Mouse (Mus musculus) limb, embryonic 11.5 days (tissue): ENCODE results near the gene Defa22. TPM values are rescaled to one million over a fixed set of nuclear protein-coding genes. Genes with fewer than 3 reads are reported as not detected.
"Not testable (repeated sequence)": the region's sequence is repeated elsewhere in the genome, so short reads cannot be mapped to it uniquely, and the experiment has no call there.

Source experiments
- ATAC-seq: fragments of 200-750 bp; cut with Nextera tagmentation; 2 replicates; pipeline ENCODE4 v1.8.0; 2017; ENCODE audit warnings: low read depth; ENCODE audit not compliant: insufficient number of reproducible peaks, low FRiP score, low TSS enrichment
- DNase-seq: peaks from one replicate; pipeline ENCODE4 v3.0.0-alpha.2; 2015; ENCODE audit warnings: low spot score
- H3K27ac ChIP-seq: fragments of 300-500 bp; sonication (generic); replicated peaks from 2 replicates; pipeline ENCODE4 v1.5.1; 2014; ENCODE audit warnings: low read depth, mild to moderate bottlenecking, low read length
- H3K27me3 ChIP-seq: fragments of 300-500 bp; sonication (generic); 2 replicates; pipeline ENCODE4 v1.6.1; 2014; ENCODE audit warnings: mild to moderate bottlenecking, low read length, mixed read lengths; ENCODE audit not compliant: control insufficient read depth, insufficient read depth
- H3K36me3 ChIP-seq: fragments of 300-500 bp; sonication (generic); 2 replicates; pipeline ENCODE4 v1.6.1; 2014; ENCODE audit warnings: mild to moderate bottlenecking, low read length, moderate library complexity, mixed read lengths; ENCODE audit not compliant: control insufficient read depth, insufficient read depth
- H3K4me1 ChIP-seq: fragments of 300-500 bp; sonication (generic); 2 replicates; pipeline ENCODE4 v1.6.1; 2014; ENCODE audit warnings: low read length, mixed read lengths; ENCODE audit not compliant: control insufficient read depth, insufficient read depth
- H3K4me2 ChIP-seq: fragments of 300-500 bp; sonication (generic); 2 replicates; pipeline ENCODE4 v1.6.1; 2014; ENCODE audit warnings: low read depth, mild to moderate bottlenecking, moderate library complexity; ENCODE audit not compliant: severe bottlenecking
- H3K4me3 ChIP-seq: fragments of 300-500 bp; sonication (generic); 2 replicates; pipeline ENCODE4 v1.5.1; 2014; ENCODE audit warnings: low read depth, low read length
- H3K9ac ChIP-seq: fragments of 300-500 bp; sonication (generic); 2 replicates; pipeline ENCODE4 v1.6.1; 2014; ENCODE audit warnings: mild to moderate bottlenecking, low read length
- H3K9me3 ChIP-seq: fragments of 300-500 bp; sonication (generic); 2 replicates; pipeline ENCODE4 v1.6.1; 2016; ENCODE audit warnings: low read length; ENCODE audit not compliant: control insufficient read depth
- WGBS: fragments of 180-500 bp; shearing (Covaris S2); extraction: QIAGEN DNeasy Blood & Tissue Kit; methylation state at CpG from one replicate; pipeline ENCODE4 v1.1.7; 2014; 5-methylcytosine and 5-hydroxymethylcytosine counted together
- polyA plus RNA-seq: library from polyadenylated mRNA; unstranded; fragments of >200 nt; fragmentation: Nextera tagmentation; extraction: Ambion mirVana; gene quantifications from 2 replicates; pipeline ENCODE4 v1.2.1, GENCODE M21; 2014

Defa22 gene
- not detected in 2 replicates for polyA plus RNA-seq

- H3K27me3 ChIP-seq, ATAC-seq, H3K9ac ChIP-seq, H3K4me2 ChIP-seq, H3K4me3 ChIP-seq, H3K4me1 ChIP-seq, H3K36me3 ChIP-seq, H3K27ac ChIP-seq, H3K9me3 ChIP-seq, DNase-seq: not testable (repeated sequence)
- no CpG with 5 or more reads among the region's 1 CpGs for whole genome bisulfite sequencing
These were observed at the start of gene Defa22 for GRCm38 (mm10) chr8:21161977-21162376. Gene Defa22, plus strand, starts transcription at chr8:21162277.

GRCm38 (mm10) chr8:21134342-21134741 is 27.7 kb upstream of the Defa22 start, which contains the start of gene Defa30:
Gene Defa30, plus strand, starts transcription at chr8:21134642.
- H3K9me3 ChIP-seq, H3K4me3 ChIP-seq, H3K27ac ChIP-seq, H3K4me1 ChIP-seq, ATAC-seq, H3K27me3 ChIP-seq, H3K4me2 ChIP-seq, DNase-seq, H3K36me3 ChIP-seq, H3K9ac ChIP-seq: not testable (repeated sequence)
- WGBS: 61% methylated on average over 3 of the region's 3 CpGs

- ATAC-seq, H3K27me3 ChIP-seq: not testable (repeated sequence)
These were observed 29.2 kb downstream of the Defa22 start, which contains the start of gene Defa31 for GRCm38 (mm10) chr8:21191314-21191713. Gene Defa31, plus strand, starts transcription at chr8:21191614.

GRCm38 (mm10) chr8:21201261-21201660 is 39.2 kb downstream of the Defa22 start, which contains the start of gene Gm15293:
Gene Gm15293, plus strand, starts transcription at chr8:21201561.
- not testable (repeated sequence) for H3K4me2 ChIP-seq, H3K27me3 ChIP-seq, H3K4me3 ChIP-seq, H3K4me1 ChIP-seq, ATAC-seq, H3K27ac ChIP-seq, H3K9ac ChIP-seq, H3K9me3 ChIP-seq, H3K36me3 ChIP-seq, DNase-seq
- no CpG with 5 or more reads among the region's 1 CpGs for WGBS

More at GRCm38 (mm10) chr8:21191314-21191713, 29.2 kb downstream of the Defa22 start, which contains the start of gene Defa31:
- H3K27ac ChIP-seq, H3K4me1 ChIP-seq, H3K9ac ChIP-seq, H3K36me3 ChIP-seq, DNase-seq, H3K9me3 ChIP-seq, H3K4me3 ChIP-seq, H3K4me2 ChIP-seq: not testable (repeated sequence)
- WGBS: no CpG with 5 or more reads among the region's 1 CpGs

Other genes with a start within 250 kb of the Defa22 start
- gene Gm6040, start 240.2 kb upstream of the Defa22 start, polyA plus RNA-seq: not detected in 2 replicates
- not detected in 2 replicates for gene AY761185, start 217.6 kb upstream of the Defa22 start, polyA plus RNA-seq
- gene Defa21, start 136.7 kb upstream of the Defa22 start, polyA plus RNA-seq: not detected in 2 replicates
- not detected in 2 replicates for gene Defa23, start 107.2 kb upstream of the Defa22 start, polyA plus RNA-seq
- not detected in 2 replicates for gene Defa35, start 97.2 kb upstream of the Defa22 start, polyA plus RNA-seq
- gene Defa25, start 77.8 kb upstream of the Defa22 start, polyA plus RNA-seq: not detected in 2 replicates
- gene Gm14851, start 66.2 kb upstream of the Defa22 start, polyA plus RNA-seq: not detected in 2 replicates
- gene Defa30, start 27.6 kb upstream of the Defa22 start, polyA plus RNA-seq: not detected in 2 replicates
- not detected in 2 replicates for gene Defa31, start 29.3 kb downstream of the Defa22 start, polyA plus RNA-seq
- gene Gm15293, start 39.3 kb downstream of the Defa22 start, polyA plus RNA-seq: not detected in 2 replicates
- not detected in 2 replicates for gene Gm15292, start 87.5 kb downstream of the Defa22 start, polyA plus RNA-seq
- gene Defa27, start 153.3 kb downstream of the Defa22 start, polyA plus RNA-seq: not detected in 2 replicates
- gene Defa29, start 164.7 kb downstream of the Defa22 start, polyA plus RNA-seq: not detected in 2 replicates
- gene Defa2, start 216.2 kb downstream of the Defa22 start, polyA plus RNA-seq: not detected in 2 replicates
- gene Defa33, start 229.5 kb downstream of the Defa22 start, polyA plus RNA-seq: not detected in 2 replicates